In the genomic region with DNA sequence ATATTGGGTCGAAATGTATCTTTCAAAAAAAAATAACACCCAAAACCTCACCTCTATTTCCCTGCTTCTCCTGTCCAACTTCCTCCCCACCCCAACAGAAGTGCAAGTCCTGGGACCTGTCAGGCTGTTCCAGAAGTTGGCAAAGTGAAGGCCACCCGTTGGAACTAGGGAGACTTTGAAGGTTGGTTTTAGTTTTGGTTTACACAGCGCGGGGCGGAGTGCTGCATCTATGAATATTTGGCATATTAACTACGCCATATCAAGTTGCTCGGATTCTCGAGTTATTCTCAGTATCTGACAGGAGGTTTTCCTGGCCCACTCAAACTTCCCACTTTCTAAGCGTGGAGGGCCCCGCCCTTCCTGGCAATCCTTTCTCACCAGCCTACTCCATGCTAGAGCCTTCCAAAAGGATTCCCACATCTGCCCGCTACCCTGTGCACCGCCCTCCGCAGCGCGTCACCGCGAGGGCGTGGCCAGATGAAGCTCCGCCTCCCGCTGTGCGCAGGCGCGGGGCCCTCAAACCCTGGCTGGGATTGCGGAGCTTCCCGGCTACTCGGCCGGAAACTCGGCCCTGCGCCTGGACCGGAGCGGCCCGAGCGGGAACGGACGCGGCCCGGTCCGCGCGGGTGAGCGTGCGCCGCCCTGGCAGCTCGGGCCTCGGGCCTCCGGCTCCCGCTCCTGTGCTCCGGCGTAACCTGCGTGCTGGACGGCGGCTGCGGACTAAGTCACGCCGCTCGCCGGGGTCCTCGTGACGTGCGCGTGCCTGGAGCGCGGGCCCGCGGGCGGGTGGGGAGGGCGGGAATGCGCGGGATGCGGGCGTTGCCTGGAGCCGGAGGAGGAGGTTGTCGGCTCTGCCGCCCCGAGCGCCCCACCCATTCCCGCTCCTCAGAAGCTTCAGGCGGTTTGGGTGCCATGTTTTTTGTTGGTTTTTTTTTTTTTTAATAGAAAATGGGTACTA, we compare ENCODE assay signal across 8 mouse cellular contexts. TPM values are rescaled to one million over a fixed set of nuclear protein-coding genes. Genes with fewer than 3 reads are reported as not detected.
DNase-seq lines count a peak whose midpoint lies in the region; ATAC-seq and TF ChIP-seq lines count a peak whose summit lies in the region.

A gene (plus strand): TSS at position 474 of the 958 bp plus-strand sequence.

- H3K27me3 ChIP-seq in forebrain, embryonic 11.5 days (ENCODE audit: control insufficient read depth, insufficient read depth, low read length) = no peaks in the 10 kb centered on the region
- H3K27me3 ChIP-seq in heart, postnatal 0 days (ENCODE audit: control insufficient read depth, insufficient read depth, low read length) = no peaks in the 10 kb centered on the region
- H3K27me3 ChIP-seq in liver, embryonic 16.5 days (ENCODE audit: control insufficient read depth, insufficient read depth, low read depth, low read length) = no peaks in the 10 kb centered on the region
- no peaks in the 10 kb centered on the region for H3K27me3 ChIP-seq in neural tube, embryonic 13.5 days
- no peaks in the 10 kb centered on the region for H3K27me3 ChIP-seq in testis, adult 2 months (ENCODE audit: control insufficient read depth, insufficient read depth, low read length)

- peak within 1 kb of the TSS; percentile 96 for H3K27ac ChIP-seq in forebrain, embryonic 11.5 days (ENCODE audit: low read depth, low read length)
- H3K27ac ChIP-seq in heart, postnatal 0 days (ENCODE audit: low read depth) = peak within 1 kb of the TSS; percentile 100
- H3K27ac ChIP-seq in liver, embryonic 16.5 days (ENCODE audit: low read length) = peak within 1 kb of the TSS; percentile 95
- peak within 1 kb of the TSS; percentile 97 for H3K27ac ChIP-seq in neural tube, embryonic 13.5 days (replicated peaks)
- peak within 1 kb of the TSS; percentile 96 for H3K27ac ChIP-seq in testis, adult 2 months (ENCODE audit: control insufficient read depth, insufficient read depth, low read depth, low read length)

- peak; percentile 50 for TF ChIP-seq EP300 in heart, postnatal 0 days (IDR thresholded peaks at IDR 0.05; ENCODE audit: low read depth)

- 3% methylated on average over 72 of the region's 78 CpGs for WGBS in forebrain, embryonic 11.5 days
- 3% methylated on average over 76 of the region's 78 CpGs for WGBS in heart, postnatal 0 days
- WGBS in liver, embryonic 16.5 days (ENCODE audit: insufficient replicate concordance) = 1% methylated on average over 73 of the region's 78 CpGs
- 4% methylated on average over 78 of the region's 78 CpGs for WGBS in neural tube, embryonic 13.5 days

- peak within 1 kb of the TSS; percentile 80 for H3K9ac ChIP-seq in forebrain, embryonic 11.5 days (ENCODE audit: low read length)
- H3K9ac ChIP-seq in heart, postnatal 0 days (replicated peaks; ENCODE audit: low read depth, low read length) = peak within 1 kb of the TSS; percentile 89
- H3K9ac ChIP-seq in liver, embryonic 16.5 days (ENCODE audit: low read depth, low read length) = peak within 1 kb of the TSS; percentile 78
- peak within 1 kb of the TSS; percentile 87 for H3K9ac ChIP-seq in neural tube, embryonic 13.5 days

- no peaks in the 10 kb centered on the region for H3K9me3 ChIP-seq in forebrain, embryonic 11.5 days (ENCODE audit: control insufficient read depth, low read length)
- no peaks in the 10 kb centered on the region for H3K9me3 ChIP-seq in heart, postnatal 0 days (replicated peaks; ENCODE audit: control insufficient read depth, low read length)
- H3K9me3 ChIP-seq in liver, embryonic 16.5 days (replicated peaks; ENCODE audit: control insufficient read depth, low read length) = no peaks in the 10 kb centered on the region
- no peaks in the 10 kb centered on the region for H3K9me3 ChIP-seq in neural tube, embryonic 13.5 days

- peak; percentile 82 for TF ChIP-seq POLR2A in testis, adult 2 months (IDR thresholded peaks at IDR 0.05; ENCODE audit: control insufficient read depth, low read depth, low read length)

- H3K36me3 ChIP-seq in forebrain, embryonic 11.5 days (ENCODE audit: control insufficient read depth, insufficient read depth, low read length) = no peaks in the 10 kb centered on the region
- 0 out of 2 replicates have a peak, but pooled peaks cover 3% of the 10 kb centered on the region for H3K36me3 ChIP-seq in heart, postnatal 0 days (replicated peaks; ENCODE audit: control insufficient read depth, insufficient read depth, low read length)
- peaks cover 4% of the 10 kb centered on the region; the same call in 1 of the 2 replicates for H3K36me3 ChIP-seq in liver, embryonic 16.5 days (ENCODE audit: control insufficient read depth, insufficient read depth)
- H3K36me3 ChIP-seq in neural tube, embryonic 13.5 days = peaks cover 5% of the 10 kb centered on the region; the same call in 1 of the 2 replicates
- H3K36me3 ChIP-seq in testis, adult 2 months (ENCODE audit: control insufficient read depth, insufficient read depth, low read length) = no peaks in the 10 kb centered on the region

- peak; percentile 98 for ATAC-seq in forebrain, embryonic 11.5 days (replicated peaks; ENCODE audit: low FRiP score)
- peak; percentile 99 for ATAC-seq in heart, postnatal 0 days (ENCODE audit: insufficient read depth, low read depth)
- ATAC-seq in liver, embryonic 16.5 days (ENCODE audit: low read depth) = peak; percentile 97
- ATAC-seq in neural tube, embryonic 13.5 days (ENCODE audit: low read depth) = peak; percentile 99

- no peak for TF ChIP-seq CTCF in heart, postnatal 0 days (IDR thresholded peaks at IDR 0.05; ENCODE audit: low read depth)
- TF ChIP-seq CTCF in testis, adult 2 months (IDR thresholded peaks at IDR 0.05; ENCODE audit: control insufficient read depth, insufficient read depth, insufficient replicate concordance, low read depth, low read length) = no peak

- H3K4me1 ChIP-seq in forebrain, embryonic 11.5 days (replicated peaks; ENCODE audit: control insufficient read depth, insufficient read depth, low read length) = no peaks in the 10 kb centered on the region
- peaks cover 4% of the 10 kb centered on the region for H3K4me1 ChIP-seq in heart, postnatal 0 days (ENCODE audit: control insufficient read depth, insufficient read depth)
- peaks cover 8% of the 10 kb centered on the region for H3K4me1 ChIP-seq in liver, embryonic 16.5 days (ENCODE audit: control insufficient read depth, low read depth, low read length)
- H3K4me1 ChIP-seq in neural tube, embryonic 13.5 days (replicated peaks) = peaks cover 9% of the 10 kb centered on the region
- peaks cover 9% of the 10 kb centered on the region for H3K4me1 ChIP-seq in testis, adult 2 months (ENCODE audit: control insufficient read depth, insufficient read depth, low read length)

- peak within 1 kb of the TSS; percentile 67 for H3K4me3 ChIP-seq in forebrain, embryonic 11.5 days (ENCODE audit: low read depth, low read length)
- H3K4me3 ChIP-seq in heart, postnatal 0 days (ENCODE audit: low read depth, low read length) = peak within 1 kb of the TSS; percentile 80
- peak within 1 kb of the TSS; percentile 74 for H3K4me3 ChIP-seq in liver, embryonic 16.5 days (ENCODE audit: low read depth, low read length)
- H3K4me3 ChIP-seq in neural tube, embryonic 13.5 days = peak within 1 kb of the TSS; percentile 66
- peak within 1 kb of the TSS; percentile 85 for H3K4me3 ChIP-seq in testis, adult 2 months (ENCODE audit: control insufficient read depth, low read depth, low read length)

- H3K4me2 ChIP-seq in forebrain, embryonic 11.5 days (ENCODE audit: low read depth, low read length, severe bottlenecking) = peak within 1 kb of the TSS; percentile 58
- peak within 1 kb of the TSS; percentile 54 for H3K4me2 ChIP-seq in heart, postnatal 0 days (ENCODE audit: low read depth, low read length)
- peak within 1 kb of the TSS; percentile 86 for H3K4me2 ChIP-seq in liver, embryonic 16.5 days (ENCODE audit: low read depth, low read length)
- H3K4me2 ChIP-seq in neural tube, embryonic 13.5 days = peak within 1 kb of the TSS; percentile 59

- peak; percentile 93 to 97 for DNase-seq in CD8-positive naive resting alpha-beta T cell, adult 2 months (ENCODE audit: low read depth in 2 of 2, low spot score in 2 of 2)
- peak; percentile 79 for DNase-seq in c-Kit-positive CD71-negative TER-119-negative erythroid progenitor cells, embryonic 14.5 days (ENCODE audit: low read depth)
- DNase-seq in forebrain, embryonic 11.5 days (ENCODE audit: low spot score) = peak; percentile 98
- DNase-seq in heart, postnatal 0 days (ENCODE audit: low spot score) = peak; percentile 94
- DNase-seq in kidney, postnatal 4 days = peak; percentile 98

RNA-seq across cellular contexts. Expression of the gene that starts here (rescaled TPM):
- 19.2 and 21.7 TPM in 2 replicates for polyA plus RNA-seq in forebrain, embryonic 11.5 days (2014; fragmentation: Nextera tagmentation; extraction: Ambion mirVana)
- total RNA-seq in heart, postnatal 0 days (2014; rRNA removed; ENCODE audit: low replicate concordance) = 7.4 and 8.3 TPM in 2 replicates
- polyA plus RNA-seq in heart, postnatal 0 days (2015; fragmentation: Nextera tagmentation; extraction: Ambion mirVana) = 9.2 and 10.3 TPM in 2 replicates
- 4.5 and 5.2 TPM in 2 replicates for polyA plus RNA-seq in liver, embryonic 16.5 days (2015; fragmentation: Nextera tagmentation; extraction: Ambion mirVana)
- polyA plus RNA-seq in neural tube, embryonic 13.5 days (2015; fragmentation: Nextera tagmentation; extraction: Ambion mirVana) = 16.6 and 17.8 TPM in 2 replicates
- 4.7 and 5.4 TPM in 2 replicates for polyA plus RNA-seq in testis, adult 2 months (2012; rRNA removed)

Comparison
In these comparisons a context has a peak if more than half of its experiments do, and no peak if none do; other contexts are left out.
1. Peak in every context shown above with its lines: DNase-seq, ATAC-seq, H3K4me3 ChIP-seq and H3K27ac ChIP-seq.